Mouse (Mus musculus) left cerebral cortex, adult 9 months (tissue): ENCODE data around the gene Gpr108.

Experiments
- DNase-seq, 2 experiments: peaks; one replicate each; pipeline ENCODE4 v3.0.0; 2022; ENCODE audit warnings: low spot score in 2 of 2

Gene Gpr108

GRCm38 (mm10) chr17:57209330-57209729, 38.9 kb downstream of the Gpr108 start:
- DNase-seq: no peak

GRCm38 (mm10) chr17:57207938-57208337, 40.3 kb downstream of the Gpr108 start:
- no peak for DNase-seq

GRCm38 (mm10) chr17:57201841-57202724, 46.2 kb downstream of the Gpr108 start:
- DNase-seq: no peak

- DNase-seq: no peak
These were observed 50.0 kb downstream of the Gpr108 start for GRCm38 (mm10) chr17:57198252-57198651.

GRCm38 (mm10) chr17:57195326-57196010, 52.8 kb downstream of the Gpr108 start:
- no peak for DNase-seq

DNA sequence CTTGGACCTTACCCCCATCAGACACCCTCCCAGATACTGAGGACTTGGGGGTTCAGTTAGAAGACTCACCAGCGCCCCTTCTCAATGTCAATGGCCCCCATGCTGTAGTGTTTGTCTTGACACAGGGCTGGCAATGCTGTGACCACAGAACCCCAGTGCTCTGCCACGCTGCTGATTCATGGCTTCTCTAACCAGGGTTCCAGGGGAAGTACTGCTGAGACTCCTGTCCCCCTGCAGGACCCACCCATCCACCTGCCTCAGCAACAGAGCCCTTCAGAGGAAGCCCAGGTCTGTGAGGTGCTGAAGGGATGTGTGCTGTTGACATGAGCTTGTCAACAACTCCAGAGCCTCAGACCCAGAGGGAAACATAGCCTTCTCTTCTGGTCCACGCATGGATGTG, 53.5 kb downstream of the Gpr108 start:
- DNase-seq: no peak

DNA sequence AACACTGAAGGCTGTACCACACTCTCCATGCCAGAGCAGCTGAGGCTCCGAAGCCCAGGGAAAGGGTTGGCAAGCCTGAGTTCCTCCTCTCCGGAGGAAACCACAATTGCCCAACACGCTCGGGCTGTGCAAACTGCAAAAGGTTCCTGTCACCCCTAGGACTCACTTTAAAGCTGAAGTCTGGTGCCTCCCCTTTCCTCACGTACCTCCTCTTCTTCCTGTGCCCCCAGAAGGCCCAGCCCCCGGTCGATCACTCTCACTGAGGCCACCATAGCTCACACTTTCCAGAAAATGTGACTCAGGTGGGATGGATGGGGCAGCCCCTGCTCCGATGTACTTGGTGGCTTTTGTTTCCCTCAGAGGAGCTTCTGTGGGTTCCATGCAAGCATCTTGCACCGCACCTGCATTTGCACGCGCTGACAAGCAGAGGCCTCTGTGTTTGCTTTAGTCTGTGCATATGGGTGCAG, 54.2 kb downstream of the Gpr108 start, which contains the start of gene Tnfsf14:
Gene Tnfsf14 (minus strand): TSS at position 137 of the 467 bp plus-strand sequence.
- DNase-seq: no peak

DNA sequence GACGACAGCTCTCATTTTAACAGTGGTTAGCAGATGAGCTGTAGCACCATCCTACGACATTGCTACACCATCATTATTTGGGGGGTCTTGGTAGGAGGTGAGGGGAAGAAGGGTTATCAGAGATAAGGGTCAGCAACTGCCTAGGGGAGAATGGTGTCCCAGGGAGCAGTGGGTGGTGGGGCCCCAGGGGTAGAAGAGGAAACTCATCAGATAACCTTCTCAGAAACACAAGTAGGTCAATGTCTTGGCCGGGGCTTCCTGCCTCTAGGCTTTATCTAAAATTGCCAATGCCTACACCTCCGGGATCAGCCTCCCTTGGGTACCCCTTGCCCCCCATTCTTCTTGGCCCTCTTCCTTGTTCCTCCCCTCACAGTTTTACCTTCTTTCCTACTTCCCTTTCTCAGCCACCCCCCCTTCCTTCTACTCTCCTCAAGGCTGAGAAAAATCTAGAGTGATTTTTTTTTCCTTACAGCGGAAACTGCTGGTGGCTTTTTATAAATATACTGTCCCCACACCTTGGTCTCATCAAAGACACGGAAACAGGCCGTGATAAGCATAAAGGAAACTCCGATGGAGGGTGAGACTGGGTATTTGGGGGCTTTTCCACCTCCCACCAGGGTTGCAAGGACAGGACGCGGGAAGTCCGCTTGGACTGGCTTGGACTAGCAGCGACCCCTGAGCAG, 59.6 kb downstream of the Gpr108 start:
- DNase-seq: no peak

GRCm38 (mm10) chr17:57185641-57186040, 62.6 kb downstream of the Gpr108 start:
- DNase-seq: no peak
